Mouse (Mus musculus): ENCODE measurements around the gene Ppil1. TPM values are rescaled to one million over a fixed set of nuclear protein-coding genes. Genes with fewer than 3 reads are reported as not detected.

Ppil1 gene
- total RNA-seq, 2 experiments from 2014 or later = 27.0 to 27.2 TPM

DNA sequence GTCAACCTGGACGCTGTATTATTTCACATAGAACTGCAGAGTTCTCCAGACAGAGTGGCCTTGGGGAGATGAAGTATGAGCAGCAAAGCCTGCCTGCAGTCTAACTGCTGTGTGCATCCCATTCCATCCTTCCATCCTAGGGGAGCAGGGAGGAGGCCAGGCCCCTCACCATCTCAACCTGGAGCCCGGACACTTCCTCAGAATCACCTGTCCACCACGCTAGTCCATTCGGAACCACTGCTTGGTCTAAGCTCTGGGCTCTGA is 49.9 kb downstream of the Ppil1 start:
- intact Hi-C loops (cut with DNase I) = no loop called here
- DNase-seq = no peak

DNA sequence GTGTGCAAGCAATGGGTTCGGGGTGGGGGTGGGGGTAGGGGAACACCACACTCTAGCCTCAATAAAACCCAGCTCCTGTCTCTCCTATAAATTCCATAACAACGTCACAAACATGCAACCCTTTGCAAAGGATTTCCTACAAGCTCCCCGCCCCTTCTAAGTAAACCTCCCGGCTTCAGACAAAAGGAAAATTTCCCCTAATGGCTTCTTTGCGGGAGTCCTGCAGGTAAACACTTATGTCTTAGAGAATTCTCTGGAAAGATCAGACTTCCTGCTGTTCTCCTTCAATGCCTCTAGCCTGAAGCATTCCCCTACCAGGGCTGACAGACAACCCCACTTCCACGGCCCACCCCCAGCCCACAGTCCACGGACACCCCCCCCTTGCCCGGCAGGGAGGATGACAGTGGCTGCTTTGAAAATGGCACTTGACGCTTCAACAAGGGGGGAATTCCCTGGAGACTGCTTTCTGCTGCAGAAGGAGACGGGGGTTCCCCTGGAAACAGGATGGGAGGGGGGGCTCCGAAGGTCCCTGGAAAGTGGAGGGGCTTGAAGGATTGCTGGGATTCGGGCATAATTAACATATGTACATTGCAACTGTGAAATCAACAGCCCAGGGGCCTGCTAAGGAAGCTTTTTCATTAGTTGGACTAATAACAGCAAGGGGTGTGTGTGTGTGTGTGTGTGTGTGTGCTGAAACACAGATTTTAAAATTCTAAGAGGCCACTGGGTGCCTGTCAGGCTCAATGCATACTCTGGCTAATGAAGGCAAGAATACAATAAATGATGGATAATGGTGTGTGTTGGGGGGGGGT is 50.4 kb downstream of the Ppil1 start:
- intact Hi-C loops (cut with DNase I) = no loop called here
- no peak for DNase-seq

DNA sequence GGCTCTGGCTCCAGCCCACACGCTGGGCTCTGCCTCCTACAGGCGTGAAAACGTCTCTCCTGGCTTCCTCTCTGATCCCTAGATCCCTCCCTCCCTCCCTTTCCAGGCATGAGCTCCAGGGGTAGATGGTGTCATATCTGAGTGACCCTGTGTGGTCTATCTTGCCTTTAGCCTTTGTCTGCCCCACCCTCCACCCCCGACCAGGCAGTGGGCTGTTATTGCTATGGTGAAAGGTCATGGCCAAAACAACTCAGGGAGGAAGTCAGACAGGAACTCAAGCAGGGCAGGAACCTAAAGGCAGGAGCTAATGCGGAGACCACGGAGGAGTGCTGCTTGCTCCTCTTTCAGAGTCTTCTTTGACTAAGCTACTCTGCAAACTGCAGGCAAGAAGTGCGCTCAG is 52.1 kb downstream of the Ppil1 start:
- intact Hi-C loops (cut with DNase I) = no loop called here
- no peak for DNase-seq

DNA sequence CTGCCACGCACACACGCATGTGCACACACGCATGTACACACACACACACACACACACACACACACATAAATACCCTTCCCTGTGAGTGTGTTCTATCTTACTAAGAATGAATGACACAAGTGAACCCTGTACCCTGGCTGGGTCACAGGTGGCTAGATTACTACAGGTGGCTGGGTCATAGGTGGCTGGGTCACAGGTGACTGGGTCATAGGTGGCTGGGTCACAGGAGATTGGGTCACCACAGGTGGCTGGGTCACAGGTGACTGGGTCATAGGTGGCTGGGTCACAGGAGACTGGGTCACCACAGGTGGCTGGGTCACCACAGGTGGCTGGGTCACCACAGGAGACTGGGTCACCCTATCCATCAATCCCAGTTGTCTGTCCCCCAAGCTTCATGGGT is 53.9 kb downstream of the Ppil1 start:
- no peak for DNase-seq
- intact Hi-C loops (cut with DNase I) = no loop called here

DNA sequence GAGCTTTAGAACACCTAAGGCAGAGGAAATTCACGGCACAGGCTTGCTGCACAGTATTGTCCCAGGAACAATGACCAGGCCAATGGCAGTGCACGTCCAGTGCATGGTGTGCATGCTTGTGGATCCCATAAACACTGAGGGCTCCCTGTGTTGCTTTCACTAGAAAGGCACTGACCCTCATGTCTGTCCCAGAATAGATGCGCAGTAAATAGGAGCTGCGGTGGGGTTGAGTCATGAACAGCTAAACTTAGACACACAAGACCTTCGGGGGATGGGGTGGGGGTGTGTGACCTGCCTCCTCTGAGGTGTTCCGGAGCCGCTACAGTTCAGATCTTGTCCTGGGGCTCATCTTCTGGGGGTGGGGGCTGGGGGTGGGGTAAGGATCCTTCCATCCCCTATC is 57.9 kb downstream of the Ppil1 start:
- no peak for DNase-seq
- intact Hi-C loops (cut with DNase I) = no loop called here

DNA sequence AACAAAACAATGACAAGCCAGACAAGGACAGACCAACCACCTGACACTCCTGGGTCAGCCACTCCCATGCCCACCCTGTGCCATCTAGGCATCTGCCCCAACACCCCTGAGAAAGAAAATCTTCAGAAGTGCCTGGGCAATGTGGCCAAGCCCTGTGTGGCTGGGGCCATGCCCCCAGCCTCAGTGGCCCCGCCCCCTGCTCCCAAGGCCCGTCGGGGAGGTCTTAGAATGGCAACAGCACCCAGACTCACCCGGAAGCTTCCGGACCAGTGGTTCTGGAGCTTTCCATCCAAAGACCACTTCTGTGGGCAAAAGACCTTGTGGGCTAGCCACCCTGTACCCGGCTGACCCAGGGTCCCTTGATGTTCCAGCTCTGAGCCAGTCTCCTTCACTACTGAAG is 61.4 kb downstream of the Ppil1 start:
- DNase-seq = no peak
- intact Hi-C loops (cut with DNase I) = no loop called here

Other genes starting within 250 kb of the Ppil1 start
- 10 to 100 TPM; 54.9 to 60.9 TPM for gene Srsf3, start 231.6 kb downstream of the Ppil1 start, total RNA-seq (2021)
- gene Cdkn1a, start 173.2 kb downstream of the Ppil1 start, total RNA-seq (2021) = 10 to 100 TPM; 40.8 to 83.9 TPM
- gene Rab44, start 150.0 kb downstream of the Ppil1 start, total RNA-seq (2021) = under 1 TPM; 0.43 to 0.50 TPM
- 1 to 10 TPM; 2.8 to 4.6 TPM for gene Cpne5, start 26.0 kb downstream of the Ppil1 start, total RNA-seq (2021)
- gene BC004004, start 4.6 kb upstream of the Ppil1 start, total RNA-seq (2021) = 100 to 1,000 TPM; 228 to 258 TPM
- 10 to 100 TPM; 35.9 to 42.4 TPM for gene Pi16, start 53.5 kb upstream of the Ppil1 start, total RNA-seq (2021)
- 100 to 1,000 TPM; 201 to 211 TPM for gene Mtch1, start 83.7 kb upstream of the Ppil1 start, total RNA-seq (2021)
- 1 to 10 TPM; 3.5 to 4.5 TPM for gene Fgd2, start 96.7 kb upstream of the Ppil1 start, total RNA-seq (2021)
- gene Pim1, start 226.6 kb upstream of the Ppil1 start, total RNA-seq (2021) = 10 to 100 TPM; 22.3 to 36.3 TPM